Mouse (Mus musculus) retina, postnatal 7 days (tissue): ENCODE measurements around the gene Slc41a3.

Experiments
- DNase-seq: peaks from one replicate; pipeline ENCODE4 v3.0.0-alpha.2; 2012; ENCODE audit warnings: low read depth, low spot score

The Slc41a3 gene

DNA sequence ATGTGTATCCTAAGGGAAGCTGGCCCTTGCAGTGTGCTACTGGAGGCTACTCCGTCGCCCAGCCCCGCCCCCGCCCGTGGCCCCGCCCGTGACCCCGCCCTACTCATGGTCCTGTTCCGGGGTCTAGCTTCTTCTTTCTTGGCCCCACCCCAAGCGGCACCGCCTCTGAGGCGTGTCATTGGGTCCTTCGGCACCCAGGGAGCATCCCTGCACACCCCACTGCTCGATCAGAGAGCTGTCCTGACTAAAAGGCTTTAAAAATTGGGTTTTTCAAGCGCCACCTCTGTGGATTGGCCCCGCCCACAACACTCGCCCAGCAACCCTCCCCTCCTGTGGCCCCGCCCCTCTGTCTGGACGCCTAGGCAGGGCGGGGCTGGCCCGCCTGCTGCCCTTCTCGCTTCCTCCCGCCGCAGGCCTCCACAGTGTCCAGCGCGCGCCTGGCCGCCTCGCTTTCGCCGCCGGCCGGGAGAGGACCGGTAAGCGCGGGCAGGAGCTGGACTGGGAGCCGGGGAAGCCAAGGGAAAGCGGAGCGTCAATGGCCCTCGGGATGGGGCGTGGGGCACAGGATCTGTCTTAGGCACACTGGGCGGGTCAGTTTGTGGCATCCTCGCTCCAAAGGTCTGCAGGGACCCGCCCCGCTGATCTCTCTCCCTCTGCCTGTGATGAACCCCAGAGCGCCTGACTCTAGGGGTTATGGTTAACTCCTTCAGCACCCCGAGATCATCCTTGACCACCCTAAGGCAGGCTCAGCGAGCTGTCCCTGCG, at the start of gene Slc41a3:
Gene Slc41a3, plus strand, starts transcription at position 193 of the 765 bp plus-strand sequence.
- DNase-seq: peak; percentile 78

GRCm38 (mm10) chr6:90556534-90557058, 47.9 kb upstream of the Slc41a3 start:
- DNase-seq: no peak

DNA sequence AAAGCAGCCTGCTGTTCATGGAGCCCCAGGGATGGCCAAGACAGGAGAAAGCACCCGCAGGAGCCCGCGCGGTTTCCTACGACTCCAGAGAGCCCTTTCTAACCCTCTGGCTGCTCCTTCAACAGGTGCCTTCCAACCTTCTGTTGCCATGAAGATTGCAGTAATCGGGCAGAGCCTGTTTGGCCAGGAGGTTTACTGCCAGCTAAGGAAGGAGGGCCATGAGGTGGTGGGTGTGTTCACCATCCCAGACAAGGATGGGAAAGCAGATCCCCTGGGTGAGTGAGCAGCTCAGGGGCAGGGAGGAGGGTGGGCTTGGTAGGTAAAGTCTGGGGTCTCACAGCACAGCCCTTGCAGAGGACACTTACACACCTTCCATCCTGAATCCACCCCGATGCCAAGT, 47.4 kb upstream of the Slc41a3 start:
- DNase-seq: no peak

DNA sequence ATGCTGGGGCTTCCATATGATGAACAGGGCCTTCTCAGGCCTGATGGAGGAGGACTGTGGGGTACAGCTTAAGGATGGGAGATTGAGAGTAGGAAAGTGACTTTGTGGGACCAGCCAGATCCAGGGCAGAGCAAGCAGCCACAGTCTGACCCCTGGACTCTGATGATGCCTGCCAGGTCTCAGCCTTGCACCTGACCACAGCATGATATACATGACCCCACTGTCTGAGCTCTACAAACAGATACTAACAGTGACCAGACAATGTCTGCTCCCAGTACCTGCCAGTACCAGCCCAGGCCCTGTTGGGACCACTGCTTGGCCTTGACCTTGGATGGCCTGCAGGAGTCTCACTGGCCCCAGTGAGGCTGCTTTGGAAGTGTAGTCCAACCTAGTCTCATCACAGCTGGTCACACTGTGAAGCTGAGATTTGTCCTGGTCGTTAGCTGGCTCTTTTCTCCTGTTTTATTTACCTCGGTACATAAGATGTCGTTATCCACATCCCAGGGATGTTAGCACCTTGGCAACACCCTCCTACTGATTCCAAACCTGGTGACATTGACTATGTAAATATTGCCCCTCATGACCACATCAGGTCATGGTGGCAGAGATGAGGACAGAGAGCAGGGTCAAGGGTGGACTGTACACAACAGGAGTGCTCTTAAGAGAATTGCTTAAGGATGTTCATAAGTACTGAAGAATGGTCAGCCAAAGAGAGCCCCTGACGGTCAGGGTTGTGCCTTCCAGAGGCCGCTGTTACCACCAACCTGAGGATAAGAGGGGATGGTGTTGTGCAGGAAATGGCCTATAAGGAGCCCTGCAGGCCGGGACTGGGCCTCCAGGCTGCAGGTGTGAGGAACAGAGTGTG, 46.5 kb upstream of the Slc41a3 start:
- DNase-seq: no peak

DNA sequence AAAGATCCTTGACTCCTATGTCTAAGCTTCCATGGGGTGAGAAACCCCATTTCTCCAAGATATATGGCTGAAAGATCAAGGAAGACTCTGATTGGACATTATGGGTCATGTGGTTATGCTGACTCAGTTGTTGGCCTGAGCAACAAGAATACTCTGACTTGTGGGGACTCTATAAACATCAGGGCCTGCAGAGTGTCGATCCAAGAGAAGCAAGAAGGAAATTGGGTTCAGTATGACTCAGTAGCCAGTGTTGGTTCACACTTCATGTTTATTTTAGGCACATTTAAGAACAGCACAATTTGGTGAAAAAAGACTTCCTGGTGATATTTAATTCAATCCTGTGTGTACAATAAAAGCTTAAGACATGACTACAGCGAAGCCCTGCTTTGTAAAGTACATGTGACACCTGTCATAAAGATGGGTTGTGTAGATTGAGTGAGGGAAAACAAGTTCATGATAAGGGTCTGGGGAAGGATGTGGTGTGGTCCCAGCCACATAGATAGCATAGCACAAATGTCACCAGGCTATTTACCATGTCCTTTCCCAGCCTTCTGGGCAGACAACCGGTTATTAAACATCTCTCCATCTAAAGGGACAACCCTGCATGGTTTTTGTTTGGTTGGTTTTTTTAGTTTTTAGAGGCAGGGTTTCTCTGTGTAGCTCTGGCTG, 44.0 kb upstream of the Slc41a3 start:
- no peak for DNase-seq

DNA sequence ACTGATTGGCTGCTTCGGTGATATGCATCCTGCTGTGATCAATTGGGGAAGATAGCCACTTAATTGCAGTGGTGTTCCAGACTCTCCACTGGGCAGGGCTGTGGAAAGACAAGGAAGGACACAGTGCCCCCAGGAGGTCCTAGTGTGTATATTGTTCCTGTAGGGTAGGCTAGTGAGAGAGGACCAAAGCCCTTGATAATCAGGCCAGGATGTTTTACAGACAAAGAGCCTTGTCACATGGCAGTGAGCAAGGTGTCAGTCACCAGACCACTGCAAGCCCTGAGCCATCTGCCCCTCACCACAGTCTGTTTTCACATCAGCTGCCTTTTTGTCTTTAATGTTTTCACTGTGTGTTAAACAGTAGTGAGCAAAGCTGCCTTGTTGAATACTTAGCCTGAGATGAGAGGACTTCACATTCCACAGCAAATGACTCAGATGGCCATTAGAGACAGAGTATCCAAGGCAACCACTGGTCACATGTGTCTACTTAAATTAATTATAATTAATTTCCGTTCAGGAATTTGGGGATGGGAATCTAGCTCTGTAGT, 43.2 kb upstream of the Slc41a3 start:
- DNase-seq: peak; percentile 14

DNA sequence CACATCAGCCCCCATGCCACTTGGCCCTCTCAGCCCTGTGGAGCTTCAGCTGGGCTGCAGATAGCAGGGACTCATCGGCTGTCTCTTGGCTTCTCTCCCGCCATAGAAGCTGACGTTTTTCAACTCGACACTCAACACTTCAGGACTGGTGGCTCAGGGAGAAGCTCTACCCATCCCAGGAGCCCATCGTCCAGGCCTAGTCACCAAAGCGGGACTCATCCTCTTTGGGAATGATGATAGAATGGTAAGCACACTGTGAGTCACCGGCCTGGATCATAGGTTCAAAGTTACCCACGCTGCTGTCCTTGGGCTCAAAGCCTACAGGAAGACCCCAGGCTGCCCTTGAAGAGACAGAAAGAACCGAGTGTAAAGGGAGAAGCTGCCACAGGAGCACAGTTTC, 40.3 kb upstream of the Slc41a3 start:
- no peak for DNase-seq

DNA sequence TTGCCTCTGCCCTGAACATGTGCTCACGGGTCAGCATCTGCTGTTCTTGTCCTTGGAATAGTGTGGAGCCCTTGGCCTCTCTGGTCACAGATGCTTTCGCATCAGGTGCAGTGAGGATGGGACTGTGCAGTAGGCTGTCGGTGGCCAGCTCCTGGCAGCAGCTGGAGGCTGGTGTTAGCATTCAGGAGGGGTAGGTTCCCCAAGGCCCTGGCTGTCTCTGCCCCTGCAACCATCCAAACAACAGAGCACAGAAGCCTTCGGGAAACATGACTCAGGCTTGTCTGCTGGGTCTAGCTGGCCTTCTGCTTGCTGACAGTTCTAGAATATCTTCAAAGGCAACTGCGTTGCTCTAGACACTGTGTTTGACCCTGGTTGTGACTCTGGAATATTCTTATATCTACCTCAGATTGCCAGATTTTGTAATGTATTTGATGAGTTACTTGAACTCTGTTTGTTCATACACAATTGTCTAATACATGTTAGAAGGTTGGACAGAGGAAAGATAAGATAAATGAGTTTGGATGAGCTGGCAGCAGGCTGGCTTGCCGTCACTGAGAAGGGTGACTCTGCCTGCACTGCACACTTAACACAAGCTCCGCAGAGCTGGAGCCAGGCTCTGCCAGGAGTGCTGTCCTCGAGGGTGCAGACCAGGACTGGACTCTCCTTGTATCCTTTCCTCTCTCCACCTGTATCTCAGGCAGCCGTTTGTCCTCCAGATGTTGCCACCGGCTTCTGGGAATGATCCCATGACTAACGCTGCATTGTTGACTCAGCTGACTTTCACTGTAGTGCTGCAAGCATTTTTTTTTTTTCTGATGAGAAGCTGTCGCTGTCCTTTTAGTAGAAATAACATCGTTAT, 38.9 kb upstream of the Slc41a3 start:
- DNase-seq: no peak

DNA sequence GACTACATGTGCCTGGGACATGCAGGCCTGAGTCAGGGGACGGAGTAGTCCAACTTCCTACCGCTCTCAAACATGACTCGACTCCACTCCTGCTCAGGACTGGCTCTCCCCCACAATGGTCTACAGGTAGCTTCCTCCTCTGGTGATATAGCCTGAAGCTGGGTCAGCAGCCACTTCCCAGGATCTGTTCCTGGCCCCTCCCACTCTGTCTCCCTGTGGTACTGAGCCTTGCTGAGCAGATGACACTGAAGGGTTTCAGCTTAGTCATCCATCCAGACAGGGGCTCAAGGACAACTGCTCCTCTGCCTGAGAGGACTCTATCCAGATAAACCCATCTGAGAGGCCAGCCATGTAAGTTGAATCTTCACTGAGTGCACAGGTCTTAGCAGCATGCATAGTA, 37.0 kb upstream of the Slc41a3 start:
- no peak for DNase-seq

DNA sequence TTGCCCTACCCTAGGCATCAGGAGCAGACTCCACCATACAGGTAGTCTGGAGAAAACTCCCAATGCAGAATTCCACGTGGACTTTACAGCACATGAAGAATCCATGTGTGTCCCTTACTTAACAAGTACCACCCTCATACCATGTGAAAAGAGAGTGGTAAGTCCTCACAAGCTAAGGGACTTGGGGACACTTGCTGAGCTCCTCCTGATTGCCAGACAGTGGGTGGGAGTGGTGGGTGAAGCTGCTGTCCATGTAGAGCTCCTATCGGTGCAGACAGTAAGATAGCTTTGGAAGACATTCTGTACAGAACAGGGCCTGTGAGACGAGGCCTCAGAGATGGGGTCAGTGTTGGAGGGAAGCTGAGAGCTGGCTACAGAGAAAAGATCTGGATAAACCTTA, 36.6 kb upstream of the Slc41a3 start:
- DNase-seq: no peak

GRCm38 (mm10) chr6:90568721-90569120, 35.8 kb upstream of the Slc41a3 start:
- DNase-seq: no peak

DNA sequence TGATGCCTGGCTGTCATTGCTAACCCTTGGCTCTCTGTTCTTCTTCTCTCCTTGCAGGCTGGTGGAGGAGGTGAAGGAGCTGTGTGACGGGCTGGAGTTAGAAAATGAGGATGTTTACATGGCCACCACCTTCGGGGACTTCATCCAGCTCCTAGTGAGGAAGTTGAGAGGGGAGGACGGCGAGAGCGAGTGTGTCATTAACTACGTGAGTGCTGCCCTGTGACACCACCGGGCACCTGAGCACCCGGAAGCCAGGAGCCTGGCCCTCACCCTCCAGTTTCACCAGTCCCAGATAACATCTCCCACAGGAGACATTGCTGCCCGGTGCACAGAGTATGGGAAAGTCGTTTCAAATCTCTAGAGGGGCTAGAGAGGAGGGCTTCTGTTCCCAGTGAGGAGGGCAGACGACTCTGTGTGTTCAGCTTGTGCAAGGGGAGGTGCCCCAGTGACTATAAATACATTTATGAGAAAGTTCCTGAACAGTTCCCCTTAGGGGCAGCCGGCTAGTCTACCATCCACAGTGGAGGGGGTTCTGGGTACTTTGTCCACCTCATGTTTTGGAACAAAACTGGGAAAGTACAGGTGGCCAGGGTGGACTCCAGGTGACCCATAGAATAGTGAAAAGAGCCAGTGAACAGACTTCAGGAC, 34.7 kb upstream of the Slc41a3 start:
- no peak for DNase-seq

- no peak for DNase-seq
Measured at GRCm38 (mm10) chr6:90570392-90570791, 34.1 kb upstream of the Slc41a3 start.

DNA sequence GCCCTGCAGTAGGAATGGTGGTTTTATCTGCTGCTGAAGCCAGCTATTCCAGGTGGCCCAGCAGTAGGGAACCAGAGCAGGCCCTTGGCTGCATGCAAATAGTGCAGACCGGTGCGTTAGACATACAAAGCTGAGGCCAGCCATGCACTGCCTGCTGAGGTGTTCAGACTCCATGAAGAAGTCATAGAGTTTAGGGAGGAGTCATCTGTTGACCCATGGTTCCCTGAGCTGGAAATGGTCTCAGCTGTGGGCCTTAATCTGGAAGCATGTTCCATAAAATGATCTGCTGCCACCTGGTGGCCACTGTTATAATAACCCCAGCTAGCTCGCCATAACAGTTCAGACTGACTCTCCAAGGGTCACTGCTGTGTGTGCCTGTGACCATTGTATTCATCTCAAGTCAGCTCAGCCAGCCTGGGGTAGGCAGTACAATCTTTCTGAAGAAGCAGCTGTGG, 29.2 kb upstream of the Slc41a3 start:
- DNase-seq: peak; percentile 68

GRCm38 (mm10) chr6:90578174-90578573, 26.4 kb upstream of the Slc41a3 start:
- DNase-seq: no peak

- no peak for DNase-seq
Measured at GRCm38 (mm10) chr6:90582331-90582730, 22.2 kb upstream of the Slc41a3 start.

- no peak for DNase-seq
Measured at GRCm38 (mm10) chr6:90588113-90588512, 16.4 kb upstream of the Slc41a3 start.

- no peak for DNase-seq
Measured at GRCm38 (mm10) chr6:90590707-90591106, 13.8 kb upstream of the Slc41a3 start.

GRCm38 (mm10) chr6:90594972-90595371, 9.6 kb upstream of the Slc41a3 start:
- no peak for DNase-seq

DNA sequence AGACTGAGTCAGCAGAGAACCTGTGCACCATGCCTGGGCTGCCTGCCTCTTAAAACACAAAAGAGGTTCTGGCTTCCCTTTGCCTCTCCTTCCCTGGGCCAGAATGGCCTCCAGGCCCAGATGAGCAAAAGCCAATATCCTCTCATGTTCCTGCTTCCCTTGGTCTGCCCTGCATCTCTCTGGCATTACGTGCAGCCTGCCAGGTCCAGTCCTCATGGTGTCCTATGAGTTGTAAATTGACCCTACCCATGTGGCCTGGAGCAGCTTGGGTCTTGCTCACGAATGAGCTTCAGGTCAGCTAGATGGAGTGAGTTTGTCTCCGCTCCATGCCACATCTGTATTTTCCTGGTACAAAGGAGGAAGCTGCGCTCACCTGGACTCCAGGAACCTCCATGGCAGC, 7.5 kb upstream of the Slc41a3 start:
- DNase-seq: no peak
